Mouse (Mus musculus): ENCODE data around the gene Saa3.

- TF ChIP-seq CTCF (IDR thresholded peaks at IDR 0.05; ENCODE audit: low read depth, low read length) (no peak), POLR2A (IDR thresholded peaks at IDR 0.05; ENCODE audit: insufficient read depth, low read length) (no peak)
Observed at GRCm38 (mm10) chr7:46724396-46724795, 8.9 kb upstream of the Saa3 start.

Data from ES-Bruce4 (cell line).